Mouse (Mus musculus) cortical plate, adult 2 months (tissue): Measurements from ENCODE around the gene Immp2l.

Experiments
- CTCF ChIP-seq: fragments of 200-500 bp; IDR thresholded peaks from 2 replicates; pipeline ENCODE4 v1.5.1; 2011; ENCODE audit warnings: mild to moderate bottlenecking, control low read depth, low read length; ENCODE audit not compliant: insufficient read depth; ENCODE audit errors: extremely low read depth
- POLR2A ChIP-seq: fragments of 200-500 bp; IDR thresholded peaks from 2 replicates; pipeline ENCODE4 v1.6.1; 2011; ENCODE audit warnings: mild to moderate bottlenecking, low read length, control low read depth; ENCODE audit not compliant: insufficient read depth; ENCODE audit errors: extremely low read depth

DNA sequence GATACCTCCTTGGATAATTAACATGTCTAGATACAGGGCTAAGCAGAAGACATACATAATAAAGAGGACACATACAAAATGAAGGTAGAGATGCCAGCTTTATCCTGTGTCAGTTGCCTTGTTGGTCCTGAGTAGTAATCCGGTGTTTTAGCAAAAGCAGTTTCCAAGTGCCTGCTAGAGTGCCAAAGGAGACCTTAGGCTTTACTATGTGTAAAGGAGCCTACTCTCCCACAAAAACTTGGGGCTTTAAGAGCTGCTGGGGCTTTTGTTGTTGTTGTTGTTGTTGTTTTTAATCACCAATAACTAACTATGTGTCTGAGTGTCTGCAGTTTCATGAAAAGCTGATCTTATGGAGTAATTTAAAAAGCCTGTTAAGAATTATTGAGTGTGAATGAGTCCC, 702.8 kb downstream of the Immp2l start:
- TF ChIP-seq CTCF (no peak), POLR2A (no peak)
